8 mouse cellular contexts compared by ENCODE assay signal in genomic region chr11:120579316-120580107, GRCm38 (mm10). TPM values are rescaled to one million over a fixed set of nuclear protein-coding genes. Genes with fewer than 3 reads are reported as not detected.
A peak's percentile ranks its signal among the peaks of the same experiment; 100 is the strongest.
DNase-seq lines count a peak whose midpoint lies in the region; ATAC-seq and TF ChIP-seq lines count a peak whose summit lies in the region.

No protein-coding gene starts in this region.

- TF ChIP-seq POLR2A in myocyte (IDR thresholded peaks at IDR 0.05; ENCODE audit: insufficient read length, low read depth), result peak; percentile 9

- H3K9me3 ChIP-seq in liver, embryonic 11.5 days (ENCODE audit: control insufficient read depth, low read length), result peaks cover 4% of the 10 kb centered on the region
- H3K9me3 ChIP-seq in stomach, embryonic 16.5 days (replicated peaks; ENCODE audit: control insufficient read depth, low read length), result 0 out of 2 replicates have a peak, but pooled peaks cover 5% of the 10 kb centered on the region

- H3K36me3 ChIP-seq in liver, embryonic 11.5 days (ENCODE audit: control insufficient read depth, insufficient read depth, low read length), result peaks cover 36% of the 10 kb centered on the region
- peaks cover 24% of the 10 kb centered on the region for H3K36me3 ChIP-seq in myocyte (ENCODE audit: control insufficient read depth, insufficient read depth)
- H3K36me3 ChIP-seq in stomach, embryonic 16.5 days (ENCODE audit: control insufficient read depth, insufficient read depth, low read length), result peaks cover 26% of the 10 kb centered on the region

- ATAC-seq in granulocyte monocyte progenitor cell, adult 5-6 weeks (replicated peaks; ENCODE audit: poor library complexity, severe bottlenecking), result 0 out of 2 replicates have a peak, but pooled peaks have one; percentile 20
- no peak for ATAC-seq in liver, embryonic 11.5 days (replicated peaks; ENCODE audit: low FRiP score)
- no peak for ATAC-seq in stomach, embryonic 16.5 days (ENCODE audit: insufficient read depth, low FRiP score)

- H3K27me3 ChIP-seq in liver, embryonic 11.5 days (replicated peaks; ENCODE audit: control insufficient read depth, insufficient read depth, low read length), result no peaks in the 10 kb centered on the region
- H3K27me3 ChIP-seq in myocyte (ENCODE audit: control insufficient read depth, insufficient read depth, insufficient read length), result no peaks in the 10 kb centered on the region
- H3K27me3 ChIP-seq in stomach, embryonic 16.5 days (ENCODE audit: control insufficient read depth, insufficient read depth, low read length), result no peaks in the 10 kb centered on the region

- WGBS in liver, embryonic 11.5 days, result 59% methylated on average over 15 of the region's 15 CpGs
- WGBS in stomach, embryonic 16.5 days, result 53% methylated on average over 15 of the region's 15 CpGs

- H3K4me3 ChIP-seq in liver, embryonic 11.5 days (ENCODE audit: low read depth, low read length), result peak overlapping the region; percentile 98
- H3K4me3 ChIP-seq in myocyte, result peak overlapping the region; percentile 99
- H3K4me3 ChIP-seq in stomach, embryonic 16.5 days (replicated peaks; ENCODE audit: low read length), result peak overlapping the region; percentile 94

- H3ac ChIP-seq in myocyte (ENCODE audit: control insufficient read depth, insufficient read length), result peak overlapping the region; percentile 90

- peaks cover 25% of the 10 kb centered on the region for H3K79me2 ChIP-seq in myocyte (ENCODE audit: control insufficient read depth, insufficient read depth)

- H3K4me1 ChIP-seq in liver, embryonic 11.5 days (replicated peaks; ENCODE audit: control insufficient read depth, insufficient read depth, low read length), result peaks cover 35% of the 10 kb centered on the region
- peaks cover 24% of the 10 kb centered on the region for H3K4me1 ChIP-seq in stomach, embryonic 16.5 days (ENCODE audit: control insufficient read depth, insufficient read depth, low read length)

- DNase-seq in urinary bladder, adult 18-20 months (ENCODE audit: low spot score in 2 of 2), result peak; percentile 36 to 71
- no peak for DNase-seq in urinary bladder, postnatal 10 days (ENCODE audit: low spot score)
- peak; percentile 84 for DNase-seq in embryo, embryonic 11 days
- peak; percentile 63 for DNase-seq in kidney, adult 11 months
- DNase-seq in liver, embryonic 11.5 days (ENCODE audit: low spot score), result peak; percentile 84

- H3K4me2 ChIP-seq in liver, embryonic 11.5 days, result peak overlapping the region; percentile 94
- peak overlapping the region; percentile 100 for H3K4me2 ChIP-seq in myocyte (ENCODE audit: low read depth)
- peak overlapping the region; percentile 87 for H3K4me2 ChIP-seq in stomach, embryonic 16.5 days (ENCODE audit: low read depth, low read length)

- no peak overlapping the region; the same call in 1 of the 2 replicates for H3K27ac ChIP-seq in liver, embryonic 11.5 days (ENCODE audit: low read depth, low read length)
- peak overlapping the region; percentile 14; the same call in 1 of the 2 replicates for H3K27ac ChIP-seq in stomach, embryonic 16.5 days (ENCODE audit: low read length)

- peak overlapping the region; percentile 96 for H3K9ac ChIP-seq in liver, embryonic 11.5 days (ENCODE audit: low read depth, low read length)
- H3K9ac ChIP-seq in stomach, embryonic 16.5 days (ENCODE audit: low read length), result peak overlapping the region; percentile 98

TF ChIP-seq in myocyte, 11 proteins besides CTCF, POLR2A, EP300 and RAD21:
- TF ChIP-seq REST (IDR thresholded peaks at IDR 0.05; ENCODE audit: insufficient read depth, insufficient read length) (no peak), MYOD1 (IDR thresholded peaks at IDR 0.05; ENCODE audit: control insufficient read depth in 1 of 3, insufficient read length in 2 of 3, low read depth in 2 of 3) (peak in 2 of 3 experiments; percentile 6 to 67), MYOG (IDR thresholded peaks at IDR 0.05; ENCODE audit: control insufficient read depth in 1 of 3, insufficient read depth in 1 of 3, insufficient read length in 2 of 3, low read depth in 2 of 3) (peak in 1 of 3 experiments; percentile 49)

RNA-seq across cellular contexts. Expression of gene Arhgdia, which starts 1.9 kb away (rescaled TPM):
- 514 and 552 TPM in 2 replicates for total RNA-seq in granulocyte monocyte progenitor cell, adult 5-6 weeks (2014; fragmentation: Nextera tagmentation)
- 163 and 168 TPM in 2 replicates for total RNA-seq in granulocyte monocyte progenitor cell, adult 5-6 weeks (2017)
- polyA plus RNA-seq in liver, embryonic 11.5 days (2014; fragmentation: Nextera tagmentation; extraction: Ambion mirVana), result 557 and 561 TPM in 2 replicates
- 837 TPM for polyA plus RNA-seq in myocyte (2012; fragmentation: generic; extraction: Trizol)
- 543 and 584 TPM in 2 replicates for polyA plus RNA-seq in stomach, embryonic 16.5 days (2015; fragmentation: Nextera tagmentation; extraction: Ambion mirVana)

RNA-seq across cellular contexts. Expression of gene P4hb, which starts 6.5 kb away (rescaled TPM):
- 864 and 921 TPM in 2 replicates for total RNA-seq in granulocyte monocyte progenitor cell, adult 5-6 weeks (2014; fragmentation: Nextera tagmentation)
- 1,372 and 1,702 TPM in 2 replicates for total RNA-seq in granulocyte monocyte progenitor cell, adult 5-6 weeks (2017)
- polyA plus RNA-seq in liver, embryonic 11.5 days (2014; fragmentation: Nextera tagmentation; extraction: Ambion mirVana), result 648 and 680 TPM in 2 replicates
- 444 TPM for polyA plus RNA-seq in myocyte (2012; fragmentation: generic; extraction: Trizol)
- polyA plus RNA-seq in stomach, embryonic 16.5 days (2015; fragmentation: Nextera tagmentation; extraction: Ambion mirVana), result 1,026 and 1,183 TPM in 2 replicates

RNA-seq across cellular contexts. Expression of gene Alyref, which starts 18.7 kb away (rescaled TPM):
- 161 and 171 TPM in 2 replicates for total RNA-seq in granulocyte monocyte progenitor cell, adult 5-6 weeks (2014; fragmentation: Nextera tagmentation)
- 315 and 430 TPM in 2 replicates for total RNA-seq in granulocyte monocyte progenitor cell, adult 5-6 weeks (2017)
- polyA plus RNA-seq in liver, embryonic 11.5 days (2014; fragmentation: Nextera tagmentation; extraction: Ambion mirVana), result 601 and 617 TPM in 2 replicates
- 113 TPM for polyA plus RNA-seq in myocyte (2012; fragmentation: generic; extraction: Trizol)
- 37.0 and 55.5 TPM in 2 replicates for polyA plus RNA-seq in stomach, embryonic 16.5 days (2015; fragmentation: Nextera tagmentation; extraction: Ambion mirVana)

RNA-seq across cellular contexts. Expression of gene Anapc11, which starts 18.7 kb away (rescaled TPM):
- 80.9 and 96.2 TPM in 2 replicates for total RNA-seq in granulocyte monocyte progenitor cell, adult 5-6 weeks (2014; fragmentation: Nextera tagmentation)
- 26.9 and 27.0 TPM in 2 replicates for total RNA-seq in granulocyte monocyte progenitor cell, adult 5-6 weeks (2017)
- polyA plus RNA-seq in liver, embryonic 11.5 days (2014; fragmentation: Nextera tagmentation; extraction: Ambion mirVana), result 200 and 208 TPM in 2 replicates
- 184 TPM for polyA plus RNA-seq in myocyte (2012; fragmentation: generic; extraction: Trizol)
- 176 and 181 TPM in 2 replicates for polyA plus RNA-seq in stomach, embryonic 16.5 days (2015; fragmentation: Nextera tagmentation; extraction: Ambion mirVana)

RNA-seq across cellular contexts. Expression of gene Ppp1r27, which starts 28.6 kb away (rescaled TPM):
- total RNA-seq in granulocyte monocyte progenitor cell, adult 5-6 weeks (2014; fragmentation: Nextera tagmentation), result not detected in 2 replicates
- not detected in 2 replicates for total RNA-seq in granulocyte monocyte progenitor cell, adult 5-6 weeks (2017)
- not detected in 2 replicates for polyA plus RNA-seq in liver, embryonic 11.5 days (2014; fragmentation: Nextera tagmentation; extraction: Ambion mirVana)
- polyA plus RNA-seq in myocyte (2012; fragmentation: generic; extraction: Trizol), result 1.0 TPM
- polyA plus RNA-seq in stomach, embryonic 16.5 days (2015; fragmentation: Nextera tagmentation; extraction: Ambion mirVana), result 2.9 TPM in 1 of 2 replicates, not detected in the other
